Mouse (Mus musculus) heart, adult 2 months (tissue): Measurements from ENCODE around the gene Mybl2.

ENCODE experiments used
- CTCF ChIP-seq: fragments of 200-600 bp; IDR thresholded peaks from 2 replicates; pipeline ENCODE4 v1.8.1; 2022; ENCODE audit warnings: antibody characterized with exemption, mild to moderate bottlenecking, moderate library complexity
- POLR2A ChIP-seq: fragments of 200-500 bp; IDR thresholded peaks from 2 replicates; pipeline ENCODE4 v1.6.1; 2011; ENCODE audit warnings: mild to moderate bottlenecking, low read depth, low read length, control low read depth; ENCODE audit not compliant: insufficient read depth

- TF ChIP-seq POLR2A (no peak), CTCF (no peak)
These were observed 57.1 kb downstream of the Mybl2 start for GRCm38 (mm10) chr2:163111413-163112201.
